Mouse (Mus musculus): ENCODE measurements around the gene Slc22a20.
A peak's percentile ranks its signal among the peaks of the same experiment; 100 is the strongest.

Slc22a20 gene

GRCm38 (mm10) chr19:5923990-5924712 lies 61.8 kb downstream of the Slc22a20 start:
- DNase-seq (ENCODE audit: low spot score): peak; percentile 81

DNA sequence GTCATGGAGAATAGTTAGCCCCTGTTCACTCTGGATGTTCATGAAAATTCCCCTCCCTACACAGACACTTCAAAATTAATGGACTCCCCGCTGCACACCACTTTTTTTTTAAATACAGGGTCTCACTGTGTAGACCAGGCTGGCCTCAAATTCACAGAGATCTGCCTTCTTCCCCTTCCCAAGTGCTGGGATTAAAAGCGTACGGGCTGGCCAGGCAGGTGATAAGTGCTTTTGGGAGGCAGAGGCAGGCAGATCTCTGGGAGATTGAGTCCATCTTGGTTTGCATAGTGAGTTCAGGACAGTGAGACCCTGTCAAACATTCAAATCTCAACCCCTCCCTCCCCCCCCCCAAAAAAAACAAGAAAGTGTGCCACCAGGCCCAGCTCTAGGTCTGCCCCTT lies 63.0 kb downstream of the Slc22a20 start:
- DNase-seq (ENCODE audit: low spot score): no peak

- no peak for DNase-seq (ENCODE audit: low spot score)
These were observed 63.6 kb downstream of the Slc22a20 start for GRCm38 (mm10) chr19:5922119-5922942.

GRCm38 (mm10) chr19:5921715-5922114 lies 64.2 kb downstream of the Slc22a20 start:
- DNase-seq (ENCODE audit: low spot score): no peak
